Mouse (Mus musculus) olfactory bulb, adult 2 months (tissue): ENCODE measurements around the gene Pld1. TPM values are rescaled to one million over a fixed set of nuclear protein-coding genes. Genes with fewer than 3 reads are reported as not detected.

ENCODE experiments used
- H3K27ac ChIP-seq: fragments of 200-500 bp; 2 replicates; pipeline ENCODE4 v1.5.1; 2012; ENCODE audit warnings: low read depth, low read length; ENCODE audit not compliant: insufficient read depth
- H3K4me1 ChIP-seq: fragments of 200-500 bp; 2 replicates; pipeline ENCODE4 v1.6.1; 2012; ENCODE audit warnings: low read length; ENCODE audit not compliant: control insufficient read depth, insufficient read depth
- H3K4me3 ChIP-seq: fragments of 200-500 bp; 2 replicates; pipeline ENCODE4 v1.5.1; 2012; ENCODE audit warnings: mild to moderate bottlenecking, low read depth, low read length, moderate library complexity; ENCODE audit not compliant: insufficient read depth
- CTCF ChIP-seq: fragments of 200-500 bp; IDR thresholded peaks from 2 replicates; pipeline ENCODE4 v1.5.1; 2012; ENCODE audit warnings: low read depth, mild to moderate bottlenecking, low read length, moderate library complexity; ENCODE audit not compliant: insufficient read depth
- POLR2A ChIP-seq: fragments of 200-500 bp; IDR thresholded peaks from 2 replicates; pipeline ENCODE4 v1.6.1; 2012; ENCODE audit warnings: mild to moderate bottlenecking, low read depth, low read length, moderate library complexity; ENCODE audit not compliant: insufficient read depth
- WGBS: fragments of 180-500 bp; shearing (Covaris S2); methylation state at CpG from one replicate; pipeline ENCODE4 v1.1.7; 2018; 5-methylcytosine and 5-hydroxymethylcytosine counted together
- polyA plus RNA-seq: library from polyadenylated mRNA; stranded (reverse); fragments of >200 nt; gene quantifications from 2 replicates; pipeline ENCODE4 v1.2.4, GENCODE M21; 2012; ENCODE audit warnings: low replicate concordance; ENCODE audit not compliant: missing spikeins, insufficient read depth, insufficient read length

The Pld1 gene
- polyA plus RNA-seq, 1 experiment, result not detected

GRCm38 (mm10) chr3:27959221-27959620 is 20.7 kb downstream of the Pld1 start:
- Histone ChIP-seq H3K4me1 (no peaks in the 10 kb centered on the region), H3K27ac (no peak overlapping the region), H3K4me3 (no peak overlapping the region)
- TF ChIP-seq POLR2A (no peak), CTCF (no peak)
- 92% methylated on average over 6 of the region's 6 CpGs for WGBS

- Histone ChIP-seq H3K4me3 (no peak overlapping the region), H3K4me1 (no peaks in the 10 kb centered on the region), H3K27ac (no peak overlapping the region)
- WGBS, result 93% methylated on average over 3 of the region's 3 CpGs
- no peak for TF ChIP-seq POLR2A
- no peak for TF ChIP-seq CTCF
Measured at GRCm38 (mm10) chr3:27961162-27961561, 22.7 kb downstream of the Pld1 start.

DNA sequence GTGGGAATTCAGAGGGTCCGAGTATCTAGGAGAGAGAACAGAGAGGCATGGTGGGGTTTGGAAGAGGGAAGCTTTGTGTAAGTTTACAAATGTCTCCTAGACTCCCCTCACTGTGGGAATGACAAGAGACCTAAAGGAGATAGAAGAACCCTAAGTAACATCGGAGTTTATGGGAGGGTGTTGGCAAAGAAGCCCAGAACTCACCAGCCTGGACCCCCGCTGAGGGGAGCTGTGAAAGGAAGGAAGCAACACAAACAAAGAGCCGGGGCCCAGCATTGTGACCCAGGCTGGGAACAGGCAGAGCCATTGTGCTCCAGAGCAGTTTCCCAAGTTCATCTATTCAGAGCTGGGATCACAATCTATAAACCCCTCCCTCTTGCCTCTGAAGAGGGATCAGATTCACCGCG is 25.3 kb downstream of the Pld1 start:
- no peak overlapping the region for H3K27ac ChIP-seq
- no peaks in the 10 kb centered on the region for H3K4me1 ChIP-seq
- no peak overlapping the region for H3K4me3 ChIP-seq
- no peak for TF ChIP-seq CTCF
- TF ChIP-seq POLR2A, result no peak
- 45% methylated on average over 6 of the region's 6 CpGs for WGBS

GRCm38 (mm10) chr3:27968671-27969070 is 30.2 kb downstream of the Pld1 start:
- TF ChIP-seq POLR2A (no peak), CTCF (no peak)
- no peaks in the 10 kb centered on the region for H3K4me1 ChIP-seq
- H3K27ac ChIP-seq, result no peak overlapping the region
- WGBS, result 78% methylated on average over 8 of the region's 8 CpGs
- no peak overlapping the region for H3K4me3 ChIP-seq

GRCm38 (mm10) chr3:27973936-27974335 is 35.4 kb downstream of the Pld1 start:
- Histone ChIP-seq H3K4me1 (no peaks in the 10 kb centered on the region), H3K4me3 (no peak overlapping the region), H3K27ac (no peak overlapping the region)
- TF ChIP-seq CTCF (no peak), POLR2A (no peak)
- 96% methylated on average over 7 of the region's 7 CpGs for WGBS

- H3K27ac ChIP-seq, result no peak overlapping the region
- no peak overlapping the region for H3K4me3 ChIP-seq
- no peak for TF ChIP-seq POLR2A
- no peak for TF ChIP-seq CTCF
- 93% methylated on average over 3 of the region's 3 CpGs for WGBS
- no peaks in the 10 kb centered on the region for H3K4me1 ChIP-seq
Measured at GRCm38 (mm10) chr3:27974981-27975380, 36.5 kb downstream of the Pld1 start.

DNA sequence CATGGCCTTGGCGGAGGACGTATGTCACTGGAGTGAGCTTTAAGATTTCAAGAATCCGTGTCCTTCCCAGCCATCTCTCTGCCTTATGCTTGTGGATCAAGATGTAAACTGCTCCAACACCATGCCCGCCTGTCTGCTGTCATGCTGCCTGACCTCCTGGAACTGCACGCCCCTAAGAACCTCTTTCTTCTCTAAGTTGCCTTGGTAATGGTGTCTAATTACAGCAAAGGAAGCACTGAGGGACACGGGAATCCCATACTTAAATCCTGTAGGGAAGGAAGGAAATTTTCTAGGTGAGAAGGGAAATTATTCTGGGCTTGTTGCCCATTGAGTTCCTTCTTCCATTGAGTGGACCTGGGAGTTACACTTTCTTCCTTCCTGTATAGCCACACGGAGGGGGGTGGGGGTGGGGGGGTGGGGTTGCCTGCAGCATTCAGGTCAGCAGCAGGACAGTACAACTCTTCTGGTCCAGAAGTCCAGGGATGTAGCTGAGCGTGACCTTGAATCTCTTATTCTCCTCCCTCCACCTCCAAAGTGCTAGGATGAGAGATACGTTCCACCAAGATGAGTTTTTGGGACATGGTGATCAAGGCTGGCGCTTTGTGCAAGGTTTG is 38.5 kb downstream of the Pld1 start:
- 89% methylated on average over 10 of the region's 10 CpGs for WGBS
- Histone ChIP-seq H3K4me3 (no peak overlapping the region), H3K27ac (no peak overlapping the region), H3K4me1 (no peaks in the 10 kb centered on the region)
- TF ChIP-seq CTCF (no peak), POLR2A (no peak)

DNA sequence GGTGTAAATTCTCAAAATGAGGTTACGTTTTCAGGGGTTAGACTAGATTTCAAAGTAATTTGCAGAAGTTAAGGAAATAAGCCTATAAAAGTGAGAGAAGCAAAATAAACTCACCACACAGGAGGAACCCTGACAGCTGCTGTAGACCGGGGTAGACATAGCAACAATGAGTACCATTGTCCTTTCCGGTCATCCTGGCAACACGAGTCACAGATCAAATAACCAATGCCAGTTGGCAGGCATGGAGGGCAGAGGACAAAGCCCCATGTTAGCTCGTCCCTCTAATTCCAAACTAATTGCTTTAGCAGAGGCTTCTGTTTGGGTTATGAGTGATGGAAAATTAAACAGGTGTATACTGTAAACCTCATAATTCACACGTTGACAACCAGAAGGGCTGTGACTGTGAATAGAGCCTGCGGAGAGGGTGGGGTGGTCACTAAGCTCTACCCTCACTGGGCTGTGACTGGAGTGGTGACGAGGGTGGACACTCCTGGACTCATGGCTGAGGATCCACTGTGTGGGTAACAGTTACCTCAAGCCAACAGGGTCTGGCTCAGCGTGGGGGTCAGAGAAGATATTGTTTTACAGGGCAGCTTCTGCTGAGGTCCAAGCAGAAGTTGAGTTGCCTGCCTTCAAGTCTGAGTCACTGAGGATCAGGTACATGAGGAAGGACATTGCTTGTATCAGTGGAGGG is 39.7 kb downstream of the Pld1 start:
- WGBS, result 60% methylated on average over 9 of the region's 9 CpGs
- H3K27ac ChIP-seq, result no peak overlapping the region
- no peak overlapping the region for H3K4me3 ChIP-seq
- no peak for TF ChIP-seq POLR2A
- TF ChIP-seq CTCF, result no peak
- no peaks in the 10 kb centered on the region for H3K4me1 ChIP-seq

GRCm38 (mm10) chr3:27981591-27981990 is 43.1 kb downstream of the Pld1 start:
- TF ChIP-seq CTCF (no peak), POLR2A (no peak)
- no peaks in the 10 kb centered on the region for H3K4me1 ChIP-seq
- no peak overlapping the region for H3K4me3 ChIP-seq
- no peak overlapping the region for H3K27ac ChIP-seq
- 46% methylated on average over 4 of the region's 4 CpGs for WGBS
